Mouse (Mus musculus): ENCODE measurements around the gene Mknk2.

GRCm38 (mm10) chr10:80695801-80696501 lies 18.0 kb upstream of the Mknk2 start:
- TF ChIP-seq POLR2A (IDR thresholded peaks at IDR 0.05; ENCODE audit: low read depth, low read length), result no peak
- no peak for TF ChIP-seq CTCF (IDR thresholded peaks at IDR 0.05; ENCODE audit: extremely low read depth, insufficient read length, insufficient replicate concordance, low read depth, low read length)

All from small intestine, adult 2 months (tissue).